Mouse (Mus musculus) forelimb bud, embryonic 11.5 days (tissue): ENCODE measurements at regions not wholly inside any gene's neighbourhood (a gene's known extent, or its start where the extent isn't known, plus 50 kb on each side); places are given as distances from the start of the nearest gene placed in this dataset.
A peak's percentile ranks its signal among the peaks of the same experiment; 100 is the strongest.

Source experiments
- DNase-seq: peaks from one replicate; pipeline ENCODE4 v3.0.0-alpha.2; 2012; ENCODE audit warnings: low read depth, low spot score

DNA sequence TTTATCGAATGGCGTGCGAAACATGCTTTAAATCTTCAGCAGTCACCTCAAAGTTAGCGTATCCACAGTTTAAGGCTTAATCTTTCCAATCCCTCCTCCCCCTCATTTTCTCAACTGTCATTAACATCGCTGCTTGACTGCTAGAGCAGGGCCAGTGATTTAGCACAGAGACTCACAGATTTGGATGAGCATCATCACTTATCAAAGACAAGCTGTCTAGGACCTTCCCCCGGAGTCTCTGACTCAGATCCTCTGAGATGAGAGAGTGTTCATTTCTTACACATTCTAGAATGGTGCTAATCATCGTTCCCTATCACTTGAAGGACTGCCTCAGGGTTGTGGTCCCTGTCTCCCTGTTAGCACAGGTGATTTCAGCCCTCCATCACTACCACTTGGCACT is 112.1 kb upstream of the Tmem132c start:
- DNase-seq: no peak

DNA sequence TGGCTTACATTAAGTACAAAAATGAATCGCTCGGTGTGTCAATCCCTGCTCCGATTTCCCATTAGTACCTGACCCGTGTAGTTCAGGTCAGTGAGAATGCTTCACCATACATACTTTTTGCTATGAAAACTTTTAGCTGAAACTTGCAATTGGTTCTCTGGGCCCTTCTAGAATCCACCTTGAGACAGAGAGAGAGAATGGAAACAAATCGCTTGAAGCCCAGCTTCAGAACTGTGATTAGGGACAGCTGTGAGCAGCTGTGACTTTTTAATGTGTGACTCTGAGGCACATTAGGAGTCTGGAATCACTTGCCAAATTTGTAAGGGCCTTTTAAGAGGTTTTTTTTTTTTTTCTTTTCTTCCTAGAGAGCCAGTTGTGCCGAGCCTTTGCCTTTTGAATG is 107.2 kb upstream of the Tmem132c start:
- peak; percentile 65 for DNase-seq

GRCm38 (mm10) chr5:127140651-127141050 is 101.0 kb upstream of the Tmem132c start:
- DNase-seq: no peak

- peak; percentile 45 for DNase-seq
These were observed 81.3 kb upstream of the Tmem132c start for GRCm38 (mm10) chr5:127160292-127160691.

DNA sequence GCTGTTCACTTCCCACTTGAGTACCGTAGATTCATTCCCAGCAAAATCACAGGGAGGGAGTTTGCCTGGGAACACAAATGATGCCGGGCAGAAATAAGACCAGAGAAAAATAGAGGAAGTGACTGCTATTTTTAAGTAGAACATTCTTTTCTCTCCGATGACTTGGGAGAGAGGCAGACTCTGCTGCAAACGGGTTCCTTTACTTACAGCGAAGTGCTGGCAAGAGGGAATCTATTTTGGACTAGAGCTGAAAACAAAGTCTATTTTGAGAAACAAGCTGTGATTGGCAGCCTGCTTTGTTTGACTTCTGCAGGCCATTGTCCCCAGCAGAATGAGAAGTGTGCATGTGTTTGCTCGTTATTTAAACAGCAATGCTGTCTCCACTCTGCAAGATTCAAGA is 78.2 kb upstream of the Tmem132c start:
- no peak for DNase-seq

DNA sequence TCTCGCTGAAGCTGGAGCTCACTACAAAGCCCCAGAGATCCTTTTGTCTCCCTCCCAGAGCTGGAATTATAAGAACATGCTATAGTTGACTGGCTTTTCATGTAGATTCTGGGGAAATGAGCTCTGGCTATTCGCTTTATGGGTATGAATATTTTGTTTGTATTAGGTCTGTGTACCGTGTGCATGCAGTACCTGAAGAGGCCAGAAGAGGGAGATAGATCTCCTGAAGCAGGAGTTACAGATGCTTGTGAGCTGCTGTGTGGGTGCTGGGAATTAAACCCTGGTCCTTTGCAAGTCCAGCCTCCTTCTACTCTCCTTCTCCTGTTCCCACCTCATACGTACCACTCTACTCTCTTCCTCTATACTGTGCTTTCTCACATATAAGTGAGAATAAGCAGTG is 52.6 kb upstream of the Tmem132c start:
- no peak for DNase-seq
